Mouse (Mus musculus) cerebellum, postnatal 36 days (tissue): ENCODE data around the gene Sct.
"Not testable (repeated sequence)": the region's sequence is repeated elsewhere in the genome, so short reads cannot be mapped to it uniquely, and the experiment has no call there.

Experiments
- DNase-seq, 2 experiments: peaks; one replicate each; pipeline ENCODE4 v3.0.0; 2021 to 2022; ENCODE audit warnings: mixed read lengths in 2 of 2

Sct gene

GRCm38 (mm10) chr7:141288042-141288441 lies 9.1 kb upstream of the Sct start:
- DNase-seq: no peak

- DNase-seq: no peak
Observed at GRCm38 (mm10) chr7:141282756-141283155, 3.8 kb upstream of the Sct start.

GRCm38 (mm10) chr7:141281442-141281841 lies 2.5 kb upstream of the Sct start:
- no peak for DNase-seq

- no peak for DNase-seq
Observed at GRCm38 (mm10) chr7:141277701-141278678, 943 bp downstream of the Sct start.

GRCm38 (mm10) chr7:141276546-141276945 lies 2.4 kb downstream of the Sct start, which contains the start of gene Cdhr5:
Gene Cdhr5 (minus strand): TSS chr7:141276786.
- no peak for DNase-seq

- DNase-seq: no peak
Observed at GRCm38 (mm10) chr7:141275356-141275755, 3.6 kb downstream of the Sct start.

- no peak for DNase-seq
Observed at GRCm38 (mm10) chr7:141270631-141271030, 8.3 kb downstream of the Sct start.

GRCm38 (mm10) chr7:141269273-141269545 lies 9.7 kb downstream of the Sct start:
- no peak for DNase-seq

- DNase-seq: no peak
Observed at GRCm38 (mm10) chr7:141268466-141269272, 10.3 kb downstream of the Sct start.

- no peak for DNase-seq
Observed at GRCm38 (mm10) chr7:141265739-141266561, 13.0 kb downstream of the Sct start, which contains the start of gene Irf7. Gene Irf7 (minus strand): TSS chr7:141266481.

- DNase-seq: no peak
Observed at GRCm38 (mm10) chr7:141265411-141265738, 13.6 kb downstream of the Sct start.

- no peak for DNase-seq
Observed at GRCm38 (mm10) chr7:141264761-141265410, 14.0 kb downstream of the Sct start.

- no peak for DNase-seq
Observed at GRCm38 (mm10) chr7:141264041-141264700, 14.8 kb downstream of the Sct start.

- no peak for DNase-seq
Observed at GRCm38 (mm10) chr7:141263640-141264039, 15.3 kb downstream of the Sct start.

- no peak for DNase-seq
Observed at GRCm38 (mm10) chr7:141261480-141261879, 17.5 kb downstream of the Sct start.

- DNase-seq: no peak
Observed at GRCm38 (mm10) chr7:141256159-141256558, 22.8 kb downstream of the Sct start.

- not testable (repeated sequence) for DNase-seq
Observed at GRCm38 (mm10) chr7:141250486-141250885, 28.4 kb downstream of the Sct start.

GRCm38 (mm10) chr7:141231551-141231950 lies 47.4 kb downstream of the Sct start:
- no peak for DNase-seq

GRCm38 (mm10) chr7:141231111-141231510 lies 47.8 kb downstream of the Sct start:
- peak; percentile 42 to 53 for DNase-seq

- no peak for DNase-seq
Observed at GRCm38 (mm10) chr7:141230570-141230969, 48.4 kb downstream of the Sct start.

- DNase-seq: no peak
Observed at GRCm38 (mm10) chr7:141229702-141230101, 49.2 kb downstream of the Sct start.
